Mouse (Mus musculus) layer of hippocampus, adult 9-10 months (tissue): ENCODE measurements around the gene Plcxd1.
"Not testable (repeated sequence)": the region's sequence is repeated elsewhere in the genome, so short reads cannot be mapped to it uniquely, and the experiment has no call there.

Experiments used
- DNase-seq: peaks from one replicate; pipeline ENCODE4 v3.0.0; 2022; ENCODE audit warnings: low spot score

Plcxd1 gene

DNA sequence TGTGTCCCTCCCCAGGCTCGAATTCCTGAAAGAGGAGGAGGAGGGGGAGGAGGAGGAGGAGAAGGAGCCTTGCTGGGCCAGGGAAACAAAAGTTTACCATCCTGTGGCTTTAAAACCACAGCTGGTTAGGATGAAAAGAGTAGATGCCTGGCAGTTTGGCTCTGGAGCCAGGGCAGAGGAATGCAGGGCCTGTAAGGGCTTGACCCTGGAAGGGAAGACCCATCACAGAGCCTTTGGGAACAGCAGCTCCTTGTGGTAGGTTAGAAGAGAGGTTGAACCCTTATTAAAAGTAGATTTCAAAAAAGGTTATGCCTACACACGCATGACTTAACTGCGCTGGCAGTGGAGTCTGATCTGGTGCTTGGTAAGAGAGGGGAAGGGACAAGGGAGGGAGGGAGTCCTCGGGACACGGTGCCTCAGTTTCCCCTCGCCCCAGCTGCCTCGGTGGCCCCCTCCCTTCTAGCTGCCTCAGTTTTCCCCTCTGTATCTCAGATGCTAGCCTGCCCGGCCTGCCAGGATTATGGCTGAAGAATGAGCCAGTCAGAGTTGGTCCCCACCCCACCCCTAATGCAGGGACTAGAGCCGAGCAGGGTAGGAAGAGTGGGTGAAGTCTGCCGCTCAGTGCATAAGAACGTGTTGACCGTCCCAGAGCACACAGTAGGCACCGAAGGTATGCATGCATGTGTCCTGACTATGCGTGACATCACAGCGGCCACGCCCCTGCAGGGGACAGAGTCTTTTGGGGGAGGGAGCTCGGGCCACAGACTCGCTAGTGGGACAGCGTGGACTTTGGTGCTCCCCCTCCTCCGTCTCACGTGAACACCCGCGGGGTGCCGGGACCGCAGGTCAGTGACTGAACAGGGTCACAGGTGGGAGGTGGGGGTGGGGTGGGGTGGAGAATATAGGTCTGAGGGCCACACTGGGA lies at the start of gene Plcxd1:
Gene Plcxd1 (plus strand): TSS at position 314 of the 925 bp plus-strand sequence.
- no peak for DNase-seq

DNA sequence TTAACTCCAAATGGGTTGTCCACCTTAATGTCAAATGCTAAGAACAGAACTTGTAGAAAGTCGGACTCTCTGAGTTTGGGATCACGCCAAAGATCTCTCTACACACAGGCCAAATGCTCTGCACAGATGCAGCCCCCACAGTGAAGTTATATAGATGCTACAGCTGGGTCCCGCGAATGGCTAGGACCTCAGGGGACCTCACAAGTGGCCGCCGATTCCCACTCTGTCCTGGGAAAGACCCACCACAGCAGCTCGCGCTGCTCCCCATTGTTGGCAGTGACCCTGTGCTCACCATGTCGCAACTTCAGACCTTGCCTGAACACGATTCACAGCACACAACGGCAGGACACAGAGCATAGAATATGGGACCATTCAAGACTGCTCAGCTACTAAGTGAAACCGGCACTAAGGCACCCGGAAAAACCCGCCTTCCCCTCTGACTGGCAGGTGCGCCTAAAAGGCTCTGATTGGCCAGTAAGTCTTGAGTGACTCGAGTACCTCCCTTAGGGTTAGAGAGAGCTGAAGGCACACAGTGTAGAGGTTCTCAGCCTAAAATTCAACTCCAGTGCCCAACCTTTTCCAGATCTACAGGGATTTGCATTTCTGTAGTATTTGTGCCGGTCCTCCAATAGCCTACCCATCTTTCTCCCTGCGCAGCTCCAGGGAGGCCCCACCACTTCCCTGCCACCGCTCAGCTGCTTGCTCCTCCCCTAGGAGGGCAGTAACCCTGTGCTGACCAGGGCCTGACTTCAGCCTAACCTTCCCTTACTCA lies 41.9 kb upstream of the Plcxd1 start:
- DNase-seq, result peak; percentile 73

DNA sequence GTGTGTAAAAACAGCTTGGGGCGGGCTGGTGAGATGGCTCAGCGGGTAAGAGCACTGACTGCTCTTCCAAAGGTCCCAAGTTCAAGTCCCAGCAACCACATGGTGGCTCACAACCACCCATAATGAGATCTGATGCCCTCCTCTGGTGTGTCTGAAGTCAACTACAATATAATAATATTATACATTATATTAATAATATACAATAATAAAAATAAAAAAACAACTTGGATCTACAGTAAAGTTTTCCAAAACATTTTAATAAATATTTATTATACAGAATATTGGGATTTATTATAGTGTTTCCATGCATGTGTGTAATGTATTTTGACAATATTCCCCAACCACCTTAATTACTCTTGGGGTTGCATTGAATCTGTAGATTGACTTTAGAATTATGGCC lies 27.4 kb upstream of the Plcxd1 start, which contains the start of gene Gm17655:
Gene Gm17655 (minus strand): TSS at position 101 of the 400 bp plus-strand sequence.
- DNase-seq, result not testable (repeated sequence)

DNA sequence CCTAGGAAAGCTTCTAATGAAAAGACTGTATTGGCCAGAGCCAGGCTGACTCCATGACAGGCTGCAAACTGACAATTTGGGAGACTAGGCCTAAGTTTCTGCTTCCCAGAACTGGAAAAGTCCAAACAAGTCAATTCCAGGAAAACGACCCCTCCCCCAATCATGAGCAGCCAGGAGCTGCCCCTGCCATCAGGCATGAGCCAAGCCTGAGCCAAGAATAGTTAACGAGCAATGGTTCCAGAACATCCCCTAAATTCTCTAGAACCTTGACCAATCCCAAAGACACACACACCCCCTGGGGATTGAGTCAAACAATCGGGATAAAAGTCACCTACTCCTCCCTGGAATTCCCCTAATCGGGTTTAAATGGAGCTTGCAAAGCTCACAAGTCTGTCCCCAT lies 16.8 kb upstream of the Plcxd1 start:
- DNase-seq, result no peak

DNA sequence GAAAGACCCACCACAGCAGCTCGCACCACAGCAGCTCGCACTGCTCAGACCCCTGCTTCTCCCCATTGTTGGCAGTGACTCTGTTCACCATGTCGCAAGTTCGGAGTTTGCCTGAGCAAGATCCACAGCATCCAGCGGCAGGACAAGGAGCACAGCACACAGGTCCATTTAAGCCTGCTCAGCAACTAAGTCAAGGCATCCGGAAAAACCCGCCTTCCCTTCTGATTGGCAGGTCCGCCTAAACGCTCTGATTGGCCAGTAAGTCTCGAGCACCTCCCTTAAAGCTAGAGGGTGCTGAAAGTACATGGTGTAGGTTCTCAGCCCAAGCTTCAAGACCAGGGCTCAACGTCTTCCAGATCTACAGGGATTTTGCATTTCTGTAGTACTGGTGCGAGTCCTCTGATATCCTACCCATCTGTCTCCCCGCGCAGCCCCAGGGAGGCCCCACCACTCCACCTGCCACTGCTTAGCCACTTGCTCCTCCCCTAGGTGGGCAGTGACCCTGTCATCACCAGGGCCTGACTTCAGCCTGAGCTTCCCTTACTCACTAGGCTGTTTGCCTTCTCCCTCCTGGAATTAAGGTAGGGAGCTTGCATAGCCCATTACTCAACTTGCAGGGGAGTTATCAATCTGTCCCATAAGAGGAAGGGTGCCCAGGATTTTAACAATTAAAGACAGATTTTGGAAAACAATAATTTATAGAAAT lies 13.5 kb upstream of the Plcxd1 start:
- no peak for DNase-seq

DNA sequence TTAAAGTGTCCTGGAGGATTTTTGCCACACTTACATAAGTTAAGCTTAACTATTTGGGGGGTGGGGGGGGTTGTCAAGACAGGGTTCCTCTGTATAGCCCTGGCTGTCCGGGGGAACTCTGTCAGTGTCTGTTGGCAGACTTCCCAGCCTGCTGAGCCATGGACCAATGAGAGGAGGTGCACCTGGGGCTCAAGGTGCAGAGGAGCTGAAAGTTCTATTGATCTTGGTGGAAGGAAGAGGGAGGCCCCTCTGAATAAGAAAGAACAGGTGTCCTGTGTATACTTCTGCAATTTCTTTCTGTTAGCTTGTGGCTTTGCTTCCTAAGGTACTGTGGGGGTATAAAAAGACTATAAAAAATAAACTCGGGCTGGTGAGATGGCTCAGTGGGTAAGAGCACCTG lies 8.2 kb upstream of the Plcxd1 start:
- no peak for DNase-seq

DNA sequence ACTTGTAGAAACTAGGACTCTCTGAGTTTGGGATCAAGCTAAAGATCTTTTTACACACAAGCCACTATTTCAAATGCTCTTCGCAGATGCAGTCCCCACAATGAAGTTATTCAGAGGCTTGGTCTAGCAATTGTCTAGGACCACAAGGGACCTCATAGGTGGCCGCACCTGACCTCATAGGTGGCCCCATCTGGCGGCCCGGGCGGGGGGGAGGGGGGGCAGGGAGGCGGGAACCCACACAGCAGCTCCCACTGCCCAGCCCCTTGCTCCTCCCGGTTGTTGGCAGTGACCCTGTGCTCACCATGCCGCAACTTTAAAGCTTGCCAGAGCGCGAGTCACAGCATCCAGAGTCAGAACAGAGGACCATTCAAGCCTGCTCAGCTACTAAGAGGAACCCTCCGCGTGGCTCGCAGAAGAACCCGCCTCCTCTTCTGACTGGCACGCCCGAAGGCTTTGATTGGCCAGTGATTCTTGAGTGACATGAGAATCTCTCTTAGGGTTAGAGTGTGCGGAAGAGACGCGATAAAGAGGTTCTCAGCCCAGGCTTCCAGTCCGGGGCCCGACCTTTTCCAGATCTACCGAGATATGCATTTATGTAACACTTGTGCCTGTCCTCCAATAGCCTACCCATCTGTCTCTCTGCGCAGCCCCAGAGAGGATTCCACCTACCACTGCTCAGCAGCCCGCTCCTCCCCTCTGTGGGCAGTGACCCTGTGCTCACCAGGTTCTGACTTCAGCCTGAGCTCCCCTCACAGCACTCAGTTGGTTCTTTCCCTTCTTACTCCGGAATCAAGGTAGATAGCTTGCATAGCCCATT lies 5.5 kb upstream of the Plcxd1 start, which contains the start of gene Gm35315:
Gene Gm35315 (minus strand): TSS at position 391 of the 817 bp plus-strand sequence.
- DNase-seq, result peak; percentile 95

DNA sequence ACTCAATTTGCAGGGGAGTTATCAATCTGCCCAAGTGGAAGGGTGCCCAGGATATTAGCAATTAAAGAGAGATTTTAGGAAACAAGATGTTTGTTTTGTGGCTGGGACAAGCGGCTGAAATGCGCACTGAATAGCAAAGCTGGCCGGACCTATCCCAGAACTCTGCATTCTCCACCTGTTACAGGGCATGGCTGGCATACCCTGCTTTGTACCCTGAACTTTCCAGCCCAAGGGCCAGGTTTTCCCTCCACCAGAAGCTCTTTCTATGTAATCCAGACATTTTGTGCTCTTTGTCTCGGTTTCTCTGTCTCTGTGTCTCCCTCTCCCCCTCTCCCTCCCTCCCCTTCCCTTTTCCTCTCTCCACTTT lies 4.9 kb upstream of the Plcxd1 start:
- no peak for DNase-seq

DNA sequence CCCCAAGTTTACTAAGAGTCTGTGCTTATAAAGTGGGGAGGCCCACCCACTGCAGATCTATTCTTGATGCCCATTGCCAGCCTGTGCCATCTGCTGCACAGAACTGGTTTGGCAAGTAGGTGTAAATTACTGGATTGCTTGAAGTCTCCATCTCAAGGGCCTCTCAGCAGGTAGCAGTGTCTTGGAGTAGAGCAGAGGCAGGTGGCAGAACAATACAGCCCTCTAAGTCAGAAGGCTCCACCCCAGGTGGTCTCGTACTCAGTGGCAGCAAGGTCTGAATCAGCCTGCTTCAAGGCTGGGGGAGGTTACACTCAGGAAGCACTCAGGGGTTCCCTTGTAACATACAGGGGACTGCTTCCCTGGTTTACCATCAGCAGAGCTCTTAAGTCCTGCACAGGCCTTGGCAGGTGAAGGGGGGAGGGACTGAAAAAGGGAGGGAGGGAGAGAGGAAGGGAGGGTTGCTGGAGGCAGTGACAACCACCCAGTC lies 735 bp upstream of the Plcxd1 start:
- no peak for DNase-seq

DNA sequence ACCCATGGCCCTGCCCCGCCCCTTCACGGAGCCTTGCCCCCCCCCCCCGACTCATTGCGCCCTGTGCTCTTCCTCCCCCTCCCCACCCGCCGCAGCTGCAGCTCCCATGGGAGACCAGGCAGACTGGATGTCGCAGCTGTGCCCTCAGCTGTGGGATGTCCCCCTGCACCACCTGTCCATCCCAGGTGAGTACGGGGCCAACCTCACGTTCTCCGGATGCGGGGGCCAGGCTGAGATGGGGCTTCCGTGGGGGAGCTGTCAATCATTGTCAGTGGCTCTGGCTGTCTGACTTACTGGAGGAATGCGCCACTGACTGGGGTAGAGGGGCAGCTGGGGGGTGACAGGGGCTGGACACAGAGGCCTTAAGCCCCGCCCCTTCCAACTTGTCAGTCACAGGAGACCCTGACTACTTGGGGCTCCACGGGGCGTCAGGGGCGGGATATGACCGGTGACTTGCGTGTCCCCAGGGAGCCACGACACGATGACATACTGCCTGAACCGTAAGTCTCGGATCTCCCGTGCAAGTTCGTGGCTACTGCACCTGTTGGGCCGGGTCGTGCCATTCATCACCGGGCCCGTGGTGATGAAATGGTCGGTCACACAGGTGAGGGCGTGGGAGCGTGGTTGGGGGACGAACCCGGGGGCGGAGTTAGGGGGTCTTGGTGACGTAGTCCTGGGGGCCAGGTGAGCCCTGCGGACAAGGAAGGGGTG lies 1.3 kb downstream of the Plcxd1 start:
- no peak for DNase-seq

DNA sequence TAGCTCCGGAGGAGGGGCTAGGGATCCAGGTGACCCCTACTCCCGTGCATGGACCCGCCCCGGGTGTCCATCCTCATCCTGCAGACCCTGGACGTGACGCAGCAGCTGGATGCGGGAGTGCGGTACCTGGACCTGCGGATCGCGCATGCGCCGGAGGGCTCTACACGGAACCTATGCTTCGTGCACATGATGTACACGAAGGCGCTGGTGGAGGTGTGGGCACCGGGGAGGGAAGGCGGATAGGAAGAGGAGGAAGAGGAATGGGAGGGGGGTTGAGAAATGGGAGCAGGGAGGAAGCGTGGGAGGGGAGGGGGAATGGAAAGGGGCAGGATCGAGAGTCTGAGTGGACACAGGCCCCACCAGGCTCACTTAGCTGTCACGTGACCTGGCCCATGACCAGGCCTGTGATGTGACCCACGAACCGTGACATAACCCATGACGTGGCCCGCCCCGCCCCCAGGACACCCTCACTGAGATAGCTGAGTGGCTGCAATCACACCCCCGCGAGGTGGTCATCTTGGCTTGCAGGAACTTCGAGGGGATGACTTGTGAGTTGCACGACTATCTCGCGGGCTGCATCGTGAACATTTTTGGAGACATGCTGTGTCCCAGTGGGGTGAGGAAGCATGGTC lies 2.1 kb downstream of the Plcxd1 start:
- no peak for DNase-seq

DNA sequence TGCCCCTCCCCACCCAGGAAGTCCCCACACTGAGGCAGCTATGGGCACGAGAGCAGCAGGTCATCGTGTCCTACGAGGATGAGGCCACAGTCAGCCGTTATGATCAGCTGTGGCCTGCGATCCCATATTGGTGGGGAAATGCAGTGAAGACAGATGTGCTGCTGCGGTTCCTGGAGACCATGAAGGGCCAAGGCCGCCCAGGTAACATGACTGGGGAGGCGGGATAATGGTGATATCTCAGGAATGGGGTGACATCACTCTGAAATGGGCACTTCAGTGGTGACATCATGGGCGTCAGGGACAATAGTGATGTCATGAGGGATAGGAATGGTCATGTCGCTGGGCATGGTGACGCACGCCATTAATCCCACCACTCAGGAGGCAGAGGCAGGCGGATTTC lies 2.7 kb downstream of the Plcxd1 start:
- no peak for DNase-seq

DNA sequence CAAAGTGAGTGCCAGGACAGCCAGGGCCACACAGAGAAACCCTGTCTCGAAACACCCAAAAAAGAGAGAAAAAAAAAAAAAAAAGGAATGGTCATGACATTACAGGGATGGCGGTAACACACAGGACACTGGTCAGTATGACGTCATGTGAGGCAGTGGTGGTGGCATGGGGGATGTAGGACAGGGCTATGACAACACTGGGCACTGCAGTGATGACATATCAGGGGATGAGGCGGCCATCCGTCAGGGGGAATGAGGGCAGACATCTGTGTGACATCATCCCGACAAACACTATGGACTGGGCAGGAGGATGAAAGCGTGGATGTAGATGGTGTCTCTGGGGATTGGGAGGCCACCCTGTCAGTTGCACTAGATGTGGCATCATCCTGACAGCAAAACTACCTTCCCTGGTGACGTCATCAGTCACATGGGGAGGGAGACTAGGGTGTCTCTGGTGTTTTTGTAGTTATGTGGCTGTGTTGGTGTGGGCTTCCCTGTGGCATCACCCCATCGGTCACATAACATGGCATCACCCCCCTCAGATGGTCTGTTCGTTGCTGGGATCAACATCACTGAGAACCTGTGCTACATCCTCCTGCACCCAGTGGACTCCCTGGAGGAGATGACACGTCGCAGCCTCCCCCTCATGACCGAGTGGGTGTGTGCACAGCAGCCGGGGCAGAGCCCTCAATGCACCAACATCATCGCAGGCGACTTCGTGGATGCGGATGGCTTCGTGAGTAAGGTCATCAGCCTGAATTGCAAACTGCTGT lies 3.3 kb downstream of the Plcxd1 start:
- no peak for DNase-seq

DNA sequence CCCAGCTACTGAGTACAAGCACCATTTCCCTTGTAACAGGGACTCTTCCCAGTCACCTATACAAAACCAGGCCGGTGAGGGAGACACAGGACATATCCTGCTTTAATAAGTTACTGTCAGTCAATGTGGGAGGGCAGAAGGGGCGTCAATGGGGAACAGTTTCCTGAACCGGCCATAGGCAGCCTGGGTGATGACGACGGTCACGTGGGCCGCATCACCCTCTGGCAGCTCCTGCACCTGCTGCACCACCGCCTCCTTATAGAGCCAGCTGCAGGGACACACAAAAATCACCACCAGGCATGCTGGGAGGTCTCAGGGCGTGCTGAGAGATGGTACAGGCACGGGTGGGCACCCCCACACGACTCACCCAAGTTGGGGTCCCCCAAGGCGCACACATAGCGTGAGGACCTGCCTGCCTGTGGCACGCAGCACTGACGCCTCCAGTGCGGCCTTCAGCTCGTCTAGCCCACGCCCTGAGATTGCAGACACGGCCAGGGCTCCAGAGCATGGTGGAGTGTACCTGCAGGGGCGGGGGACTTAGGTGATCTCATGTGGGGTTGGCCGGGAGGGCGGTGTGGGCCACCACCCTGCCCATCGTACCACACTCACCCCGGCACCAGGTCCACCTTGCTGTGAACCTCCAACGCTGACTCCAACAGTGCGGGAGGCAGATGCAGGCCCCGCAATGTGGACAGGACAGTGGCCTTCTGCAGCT lies 4.3 kb downstream of the Plcxd1 start:
- no peak for DNase-seq

DNA sequence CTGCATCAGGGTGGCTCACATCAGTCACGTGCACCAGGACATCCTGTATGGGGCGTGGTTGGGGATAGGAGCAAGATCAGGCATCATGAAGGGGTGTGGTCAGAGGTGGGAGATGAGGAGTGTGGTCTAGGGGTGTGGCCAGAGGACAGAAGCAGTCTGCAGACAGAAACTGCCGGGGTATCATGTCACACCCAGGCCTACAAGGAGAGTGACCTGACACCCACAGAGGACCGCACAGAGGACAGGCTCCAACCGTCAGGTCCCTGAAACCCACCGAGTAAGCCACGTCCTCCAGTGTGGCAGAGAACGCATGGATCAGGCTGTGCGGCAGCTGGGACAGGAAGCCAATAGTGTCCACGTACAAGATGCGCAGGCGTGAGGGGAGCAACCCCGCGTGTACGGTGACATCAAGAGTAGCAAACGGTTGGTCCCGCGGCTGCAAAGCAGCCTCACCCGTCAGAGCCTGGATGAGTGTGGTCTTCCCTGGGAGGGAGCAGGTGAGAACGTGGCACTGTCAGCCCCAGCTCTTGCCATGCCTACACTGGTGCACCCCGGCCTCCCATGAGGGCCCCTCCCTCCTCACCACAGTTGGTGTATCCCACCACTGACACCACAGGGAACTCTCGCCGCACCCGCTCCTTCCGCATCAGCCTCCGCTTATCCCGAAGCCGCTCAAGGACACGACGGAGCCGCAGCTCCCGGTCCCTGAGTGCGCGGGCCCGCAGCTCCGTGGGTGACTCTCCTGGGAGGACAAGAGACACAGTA lies 5.0 kb downstream of the Plcxd1 start:
- no peak for DNase-seq

DNA sequence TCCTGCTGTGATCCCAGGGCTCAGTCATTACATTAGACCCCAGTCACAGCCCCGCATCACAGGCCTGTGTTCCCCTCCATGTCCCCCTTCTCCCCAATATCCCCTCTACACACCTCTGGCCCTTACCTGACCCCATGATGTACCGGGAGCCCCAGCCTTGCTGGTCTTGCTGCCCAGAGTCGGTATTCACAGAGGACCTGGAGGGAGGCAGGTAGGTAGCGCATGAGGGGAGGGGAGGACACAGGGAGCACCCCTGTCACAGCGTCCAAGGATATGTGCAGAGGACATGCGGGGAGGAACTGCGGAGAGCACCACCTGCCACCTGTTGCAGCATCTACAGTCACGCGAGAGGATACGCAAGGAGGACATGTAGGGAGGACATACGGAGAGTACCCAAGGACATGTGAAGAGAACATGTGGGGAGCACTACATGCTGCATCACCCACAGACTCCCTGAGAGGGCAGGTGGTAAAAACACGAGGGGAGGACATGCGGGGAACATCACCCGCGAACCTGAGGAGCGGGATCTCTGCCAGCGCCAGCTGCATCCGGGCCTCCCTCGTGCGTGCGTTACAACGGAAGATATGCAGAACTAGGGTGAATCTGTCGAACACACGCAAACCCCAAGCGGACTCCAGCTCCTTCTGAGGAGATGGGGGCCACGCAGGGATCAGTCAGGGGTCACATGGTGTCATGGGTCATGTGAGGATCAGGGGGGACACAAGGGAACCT lies 6.5 kb downstream of the Plcxd1 start:
- DNase-seq, result no peak

DNA sequence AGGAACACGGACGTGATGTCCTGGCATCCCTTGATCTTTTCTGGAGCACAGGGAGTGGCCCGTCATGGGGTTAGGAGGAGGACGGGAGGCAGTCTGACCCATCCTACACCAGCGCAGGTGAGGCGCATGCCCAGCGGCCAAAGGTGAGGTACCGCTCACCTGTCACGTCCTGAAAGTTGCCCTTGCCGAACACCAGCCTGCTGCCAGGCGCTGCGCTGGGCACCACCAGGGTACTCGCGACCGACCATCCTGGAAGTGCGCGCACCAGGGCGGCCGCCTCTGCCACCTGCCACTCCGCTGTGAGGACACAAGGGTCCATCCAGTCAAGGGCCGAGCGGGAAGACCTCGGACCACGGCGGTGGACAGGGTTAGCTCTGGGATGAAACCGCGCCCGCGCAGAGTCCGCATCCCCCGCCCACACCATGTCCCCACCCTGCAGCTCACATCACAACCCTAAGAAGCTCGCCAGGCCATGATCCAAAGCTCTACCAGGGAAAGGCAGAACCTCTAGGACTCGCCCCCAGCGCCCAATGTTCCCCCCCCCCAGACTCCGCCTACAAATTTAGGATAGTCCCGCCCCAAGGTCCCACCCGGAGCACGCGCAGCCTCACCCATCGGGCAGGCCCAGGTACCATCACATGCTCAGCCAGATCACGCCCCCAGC lies 7.3 kb downstream of the Plcxd1 start:
- no peak for DNase-seq
